Mouse (Mus musculus): ENCODE measurements around the gene Vmp1. TPM values are rescaled to one million over a fixed set of nuclear protein-coding genes. Genes with fewer than 3 reads are reported as not detected.

Vmp1 gene
- 147 and 157 TPM in 2 replicates for polyA plus RNA-seq (2015; fragmentation: Nextera tagmentation; extraction: Ambion mirVana)

DNA sequence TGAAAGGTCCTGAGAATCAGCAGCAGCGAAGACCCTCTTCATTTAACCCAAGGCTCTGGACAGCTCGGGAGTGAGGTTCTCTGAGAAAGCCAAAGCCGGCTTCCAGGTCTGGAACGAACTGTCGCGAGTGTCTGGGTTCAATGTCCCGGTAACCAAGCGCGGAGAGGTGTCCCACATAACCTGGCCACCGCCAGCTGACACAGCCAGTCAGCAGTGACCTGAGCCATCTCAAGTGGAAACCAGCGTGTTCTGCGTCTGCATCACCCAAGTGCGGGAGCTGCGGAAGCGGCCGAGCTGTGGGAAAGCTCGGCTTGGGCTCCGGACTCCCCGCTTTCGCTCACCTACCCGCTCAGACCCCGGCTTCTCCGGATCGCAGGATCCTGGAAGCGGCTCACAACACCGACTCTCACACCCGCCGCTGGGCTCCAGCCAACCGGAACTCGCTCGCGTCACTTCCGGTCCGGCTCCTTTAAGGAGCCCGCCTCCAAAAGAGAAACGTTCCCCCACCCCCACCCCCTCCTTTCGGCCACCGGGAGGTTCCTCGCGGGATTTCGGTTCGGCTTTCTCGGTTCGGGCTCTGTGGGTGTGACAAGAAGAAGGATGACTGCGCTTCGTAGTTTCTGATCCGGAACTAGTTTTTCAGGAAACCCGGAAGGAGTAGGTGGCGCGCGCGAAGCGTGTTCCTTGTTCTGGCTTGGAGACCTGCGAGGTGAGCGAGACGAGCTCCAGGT is at the start of gene Vmp1, which contains the start of gene Ptrh2:
Gene Vmp1 (minus strand): TSS at position 442 of the 731 bp plus-strand sequence.
Gene Ptrh2 (plus strand): TSS at position 591 of the 731 bp plus-strand sequence.
- Histone ChIP-seq H3K27ac (ENCODE audit: low read length) (peak within 1 kb of the TSS; percentile 95), H3K4me2 (ENCODE audit: low read depth, low read length) (peak within 1 kb of the TSS; percentile 74), H3K4me3 (replicated peaks; ENCODE audit: low read length) (peak within 1 kb of the TSS; percentile 89), H3K9me3 (replicated peaks; ENCODE audit: control insufficient read depth, low read length) (no peaks in the 10 kb centered on the region), H3K9ac (ENCODE audit: low read length) (peak within 1 kb of the TSS; percentile 92), H3K36me3 (ENCODE audit: control insufficient read depth, insufficient read depth, low read length) (no peaks in the 10 kb centered on the region), H3K4me1 (ENCODE audit: control insufficient read depth, insufficient read depth, low read length) (peaks cover 14% of the 10 kb centered on the region), H3K27me3 (ENCODE audit: control insufficient read depth, insufficient read depth, low read length) (no peaks in the 10 kb centered on the region)
- ATAC-seq (ENCODE audit: insufficient read depth, low FRiP score) = peak; percentile 93
- WGBS = under 1% methylated on average over 56 of the region's 56 CpGs

- Histone ChIP-seq H3K9me3 (replicated peaks; ENCODE audit: control insufficient read depth, low read length) (no peaks in the 10 kb centered on the region), H3K36me3 (ENCODE audit: control insufficient read depth, insufficient read depth, low read length) (peaks cover 18% of the 10 kb centered on the region; the same call in 1 of the 2 replicates), H3K4me3 (replicated peaks; ENCODE audit: low read length) (no peak overlapping the region), H3K27ac (ENCODE audit: low read length) (no peak overlapping the region), H3K27me3 (ENCODE audit: control insufficient read depth, insufficient read depth, low read length) (no peaks in the 10 kb centered on the region), H3K4me1 (ENCODE audit: control insufficient read depth, insufficient read depth, low read length) (no peaks in the 10 kb centered on the region), H3K9ac (ENCODE audit: low read length) (no peak overlapping the region), H3K4me2 (ENCODE audit: low read depth, low read length) (no peak overlapping the region)
- no peak for ATAC-seq (ENCODE audit: insufficient read depth, low FRiP score)
- WGBS = 92% methylated on average over 2 of the region's 2 CpGs
These were observed 47.8 kb upstream of the Vmp1 start for GRCm38 (mm10) chr11:86731443-86731842.

DNA sequence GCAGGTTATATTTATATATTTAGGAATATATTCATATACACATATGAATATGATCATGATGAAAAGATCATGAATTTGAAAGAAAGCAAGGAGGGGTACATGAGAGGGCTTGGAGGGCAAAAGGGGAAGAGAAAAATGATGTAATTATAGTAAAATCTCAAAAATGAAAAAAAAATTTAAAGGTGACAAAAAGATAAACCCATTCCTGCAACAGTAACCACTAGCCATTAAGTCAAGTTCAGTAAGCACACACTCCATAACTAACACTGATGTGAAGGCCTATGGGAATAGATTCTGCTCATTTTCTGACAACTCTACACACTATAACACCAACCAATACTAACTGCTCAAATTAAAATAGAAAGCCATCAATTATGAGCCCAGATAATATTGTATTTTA is 42.0 kb upstream of the Vmp1 start:
- Histone ChIP-seq H3K27me3 (ENCODE audit: control insufficient read depth, insufficient read depth, low read length) (no peaks in the 10 kb centered on the region), H3K4me3 (replicated peaks; ENCODE audit: low read length) (no peak overlapping the region), H3K9me3 (replicated peaks; ENCODE audit: control insufficient read depth, low read length) (no peaks in the 10 kb centered on the region), H3K27ac (ENCODE audit: low read length) (no peak overlapping the region), H3K36me3 (ENCODE audit: control insufficient read depth, insufficient read depth, low read length) (peaks cover 16% of the 10 kb centered on the region; the same call in 1 of the 2 replicates), H3K9ac (ENCODE audit: low read length) (no peak overlapping the region), H3K4me2 (ENCODE audit: low read depth, low read length) (no peak overlapping the region), H3K4me1 (ENCODE audit: control insufficient read depth, insufficient read depth, low read length) (no peaks in the 10 kb centered on the region)
- no peak for ATAC-seq (ENCODE audit: insufficient read depth, low FRiP score)

DNA sequence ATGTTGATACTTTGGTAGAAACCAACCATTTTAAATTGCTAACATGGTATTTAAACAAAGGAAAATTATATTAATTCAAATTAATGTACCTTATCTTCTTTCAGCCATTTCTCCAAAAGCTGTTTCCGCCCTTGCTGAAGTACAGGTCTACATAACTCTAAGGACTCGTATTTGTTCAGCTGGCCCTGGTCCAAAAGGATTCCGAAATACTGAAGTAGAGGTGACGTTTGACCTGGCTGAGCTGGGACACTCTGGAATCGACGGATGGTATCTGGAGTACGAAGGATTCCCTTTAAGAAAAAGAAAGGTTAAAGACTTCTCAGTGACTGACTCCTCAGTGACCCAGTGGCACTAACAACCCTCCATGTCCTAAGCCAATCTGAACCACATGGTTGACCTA is 41.3 kb upstream of the Vmp1 start:
- Histone ChIP-seq H3K4me3 (replicated peaks; ENCODE audit: low read length) (no peak overlapping the region), H3K27me3 (ENCODE audit: control insufficient read depth, insufficient read depth, low read length) (no peaks in the 10 kb centered on the region), H3K36me3 (ENCODE audit: control insufficient read depth, insufficient read depth, low read length) (peaks cover 18% of the 10 kb centered on the region), H3K4me1 (ENCODE audit: control insufficient read depth, insufficient read depth, low read length) (no peaks in the 10 kb centered on the region), H3K9ac (ENCODE audit: low read length) (no peak overlapping the region), H3K27ac (ENCODE audit: low read length) (no peak overlapping the region), H3K9me3 (replicated peaks; ENCODE audit: control insufficient read depth, low read length) (no peaks in the 10 kb centered on the region), H3K4me2 (ENCODE audit: low read depth, low read length) (no peak overlapping the region)
- 80% methylated on average over 7 of the region's 7 CpGs for WGBS
- ATAC-seq (ENCODE audit: insufficient read depth, low FRiP score) = no peak

GRCm38 (mm10) chr11:86724004-86724403 is 40.4 kb upstream of the Vmp1 start:
- peaks cover 16% of the 10 kb centered on the region for H3K36me3 ChIP-seq (ENCODE audit: control insufficient read depth, insufficient read depth, low read length)
- ATAC-seq (ENCODE audit: insufficient read depth, low FRiP score) = no peak
- WGBS = 86% methylated on average over 3 of the region's 3 CpGs

DNA sequence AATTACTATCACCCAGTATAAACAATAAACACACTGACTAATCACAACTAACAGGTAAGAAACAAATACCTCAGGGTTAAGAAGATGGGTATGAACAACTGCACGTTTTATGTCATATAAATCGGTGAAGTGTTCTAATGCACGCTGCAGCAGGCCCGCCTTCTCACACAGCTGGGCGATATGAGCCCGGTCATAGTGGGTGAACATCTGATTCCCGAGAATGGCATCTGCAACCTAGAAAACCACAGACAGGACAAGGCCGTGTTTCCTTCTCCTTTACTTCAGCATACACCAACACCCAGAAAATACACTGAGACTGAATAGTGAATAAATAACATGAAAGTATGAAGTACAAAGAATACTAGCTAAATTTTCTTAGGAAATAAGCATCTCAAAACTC is 35.8 kb upstream of the Vmp1 start:
- Histone ChIP-seq H3K36me3 (ENCODE audit: control insufficient read depth, insufficient read depth, low read length) (peaks cover 27% of the 10 kb centered on the region), H3K27ac (ENCODE audit: low read length) (no peak overlapping the region), H3K4me3 (replicated peaks; ENCODE audit: low read length) (no peak overlapping the region), H3K4me1 (ENCODE audit: control insufficient read depth, insufficient read depth, low read length) (no peaks in the 10 kb centered on the region), H3K4me2 (ENCODE audit: low read depth, low read length) (no peak overlapping the region), H3K9me3 (replicated peaks; ENCODE audit: control insufficient read depth, low read length) (no peaks in the 10 kb centered on the region), H3K9ac (ENCODE audit: low read length) (no peak overlapping the region), H3K27me3 (ENCODE audit: control insufficient read depth, insufficient read depth, low read length) (no peaks in the 10 kb centered on the region)
- ATAC-seq (ENCODE audit: insufficient read depth, low FRiP score) = no peak
- WGBS = 89% methylated on average over 8 of the region's 8 CpGs

More at GRCm38 (mm10) chr11:86724004-86724403, 40.4 kb upstream of the Vmp1 start:
- Histone ChIP-seq H3K9me3 (replicated peaks; ENCODE audit: control insufficient read depth, low read length) (no peaks in the 10 kb centered on the region), H3K4me2 (ENCODE audit: low read depth, low read length) (no peak overlapping the region), H3K4me1 (ENCODE audit: control insufficient read depth, insufficient read depth, low read length) (no peaks in the 10 kb centered on the region), H3K27ac (ENCODE audit: low read length) (no peak overlapping the region), H3K9ac (ENCODE audit: low read length) (no peak overlapping the region), H3K4me3 (replicated peaks; ENCODE audit: low read length) (no peak overlapping the region), H3K27me3 (ENCODE audit: control insufficient read depth, insufficient read depth, low read length) (no peaks in the 10 kb centered on the region)

DNA sequence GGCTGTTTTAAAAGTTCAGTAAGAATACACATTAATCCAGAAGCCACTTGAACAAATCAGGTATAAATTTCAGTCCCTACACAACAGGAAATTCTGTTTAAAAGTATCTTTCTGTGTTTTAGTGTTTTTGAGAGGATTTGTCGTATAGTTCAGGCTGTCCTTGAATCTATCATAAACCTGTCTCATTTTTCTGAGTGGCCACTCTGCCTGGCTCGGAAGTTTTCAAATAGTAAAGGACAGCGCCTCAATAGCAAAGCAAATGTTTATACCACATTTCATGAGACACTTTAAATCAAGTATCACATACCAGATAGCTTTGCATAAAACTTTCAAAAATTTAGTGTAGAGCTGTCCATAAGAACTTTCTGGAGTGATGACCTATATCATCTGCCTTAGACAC is 34.7 kb upstream of the Vmp1 start:
- no peak overlapping the region for H3K27ac ChIP-seq (ENCODE audit: low read length)
- H3K4me1 ChIP-seq (ENCODE audit: control insufficient read depth, insufficient read depth, low read length) = no peaks in the 10 kb centered on the region
- H3K4me2 ChIP-seq (ENCODE audit: low read depth, low read length) = no peak overlapping the region
- no peaks in the 10 kb centered on the region for H3K9me3 ChIP-seq (replicated peaks; ENCODE audit: control insufficient read depth, low read length)
- no peaks in the 10 kb centered on the region for H3K27me3 ChIP-seq (ENCODE audit: control insufficient read depth, insufficient read depth, low read length)
- H3K9ac ChIP-seq (ENCODE audit: low read length) = no peak overlapping the region
- H3K4me3 ChIP-seq (replicated peaks; ENCODE audit: low read length) = no peak overlapping the region
- 92% methylated on average over 3 of the region's 3 CpGs for WGBS
- ATAC-seq (ENCODE audit: insufficient read depth, low FRiP score) = no peak
- H3K36me3 ChIP-seq (ENCODE audit: control insufficient read depth, insufficient read depth, low read length) = peaks cover 22% of the 10 kb centered on the region

DNA sequence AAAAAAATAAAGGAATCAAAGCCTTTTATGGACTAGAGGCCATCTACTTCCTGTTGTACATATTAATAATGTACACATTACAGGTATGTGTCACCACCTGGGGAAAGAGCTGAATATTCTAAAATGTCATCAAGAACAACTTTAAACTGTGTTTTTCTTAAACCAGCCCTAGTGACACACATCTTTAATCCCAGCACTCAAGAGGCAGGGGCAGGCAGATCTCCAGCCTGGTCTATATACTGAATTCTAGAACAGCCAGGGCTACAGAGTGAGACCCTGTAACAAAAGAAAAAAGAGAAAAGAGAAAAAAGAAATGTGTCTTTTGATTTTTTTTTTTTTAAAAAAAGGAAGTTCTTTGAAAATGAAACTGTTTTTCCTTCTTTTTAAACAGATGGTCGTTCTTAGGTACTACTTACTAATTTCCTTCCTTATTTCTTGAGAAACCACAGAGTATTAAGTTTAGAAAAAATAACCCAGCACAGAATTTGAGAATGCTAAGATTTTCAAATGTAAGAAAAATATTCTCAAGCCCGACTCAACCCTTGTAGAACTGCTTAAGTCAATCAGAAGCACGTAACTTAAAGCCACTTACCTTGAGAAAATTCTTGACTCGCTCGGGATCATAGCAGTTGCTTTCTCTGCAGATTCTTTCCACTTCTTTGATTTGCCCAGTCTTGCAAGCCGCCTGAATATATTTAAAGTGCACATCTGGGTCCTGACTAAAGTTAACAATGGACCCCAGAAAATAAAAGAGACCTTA is 33.9 kb upstream of the Vmp1 start:
- Histone ChIP-seq H3K27ac (ENCODE audit: low read length) (no peak overlapping the region), H3K4me3 (replicated peaks; ENCODE audit: low read length) (no peak overlapping the region), H3K9ac (ENCODE audit: low read length) (no peak overlapping the region), H3K4me2 (ENCODE audit: low read depth, low read length) (no peak overlapping the region), H3K9me3 (replicated peaks; ENCODE audit: control insufficient read depth, low read length) (no peaks in the 10 kb centered on the region), H3K27me3 (ENCODE audit: control insufficient read depth, insufficient read depth, low read length) (no peaks in the 10 kb centered on the region), H3K4me1 (ENCODE audit: control insufficient read depth, insufficient read depth, low read length) (no peaks in the 10 kb centered on the region), H3K36me3 (ENCODE audit: control insufficient read depth, insufficient read depth, low read length) (peaks cover 22% of the 10 kb centered on the region)
- no peak for ATAC-seq (ENCODE audit: insufficient read depth, low FRiP score)
- WGBS = 82% methylated on average over 6 of the region's 6 CpGs

- H3K9me3 ChIP-seq (replicated peaks; ENCODE audit: control insufficient read depth, low read length) = no peaks in the 10 kb centered on the region
- H3K4me3 ChIP-seq (replicated peaks; ENCODE audit: low read length) = no peak overlapping the region
- H3K9ac ChIP-seq (ENCODE audit: low read length) = no peak overlapping the region
- peaks cover 25% of the 10 kb centered on the region; the same call in 1 of the 2 replicates for H3K36me3 ChIP-seq (ENCODE audit: control insufficient read depth, insufficient read depth, low read length)
- no peak for ATAC-seq (ENCODE audit: insufficient read depth, low FRiP score)
- no peak overlapping the region for H3K4me2 ChIP-seq (ENCODE audit: low read depth, low read length)
- H3K27me3 ChIP-seq (ENCODE audit: control insufficient read depth, insufficient read depth, low read length) = no peaks in the 10 kb centered on the region
- no peak overlapping the region for H3K27ac ChIP-seq (ENCODE audit: low read length)
- H3K4me1 ChIP-seq (ENCODE audit: control insufficient read depth, insufficient read depth, low read length) = no peaks in the 10 kb centered on the region
These were observed 31.0 kb upstream of the Vmp1 start for GRCm38 (mm10) chr11:86714606-86715005.

All from stomach, embryonic 16.5 days (tissue).